In the genomic region with DNA sequence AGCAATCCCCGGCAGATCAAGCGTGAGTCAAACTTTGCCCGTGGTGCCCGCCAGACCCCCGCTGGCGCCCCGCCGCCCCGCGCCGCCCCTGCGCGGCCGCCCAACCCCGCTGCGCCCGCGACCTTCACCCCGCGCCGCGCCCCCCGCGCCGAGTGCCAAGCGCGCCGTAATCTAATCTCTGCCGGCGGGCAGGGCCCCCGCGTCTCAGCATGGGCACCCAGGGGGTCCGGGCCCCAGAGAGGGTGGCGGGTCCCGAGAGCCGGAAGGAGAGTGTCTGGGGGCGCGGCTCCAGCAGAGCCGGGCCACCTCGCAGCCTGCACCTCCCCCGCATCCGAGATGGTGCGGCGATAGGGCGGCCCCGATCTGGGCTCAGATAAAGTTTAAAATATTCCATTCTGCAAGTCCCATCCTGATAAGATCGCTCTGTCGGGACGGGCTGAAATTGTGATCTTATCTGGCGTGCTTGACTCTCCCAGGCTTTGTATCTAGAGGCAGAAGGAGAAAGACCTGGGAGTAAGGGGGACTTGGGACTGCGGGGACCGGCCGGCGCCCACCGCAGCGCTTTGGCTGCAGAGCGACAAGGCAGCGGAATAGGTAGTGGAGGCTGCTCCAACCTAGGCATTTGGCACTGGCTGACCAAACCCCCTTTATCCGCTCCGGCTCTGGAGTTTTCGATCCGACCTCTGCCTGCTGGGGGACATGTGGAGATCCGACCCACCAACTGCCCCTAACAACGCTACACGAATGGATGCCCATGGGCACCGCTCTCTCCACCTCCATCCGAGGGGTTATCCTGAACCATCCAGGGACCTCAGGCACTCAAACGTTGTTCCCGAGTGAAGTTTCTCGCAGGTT, we compare ENCODE assay signal across 9 mouse cellular contexts. TPM values are rescaled to one million over a fixed set of nuclear protein-coding genes. Genes with fewer than 3 reads are reported as not detected.
DNase-seq lines count a peak whose midpoint lies in the region; ATAC-seq and TF ChIP-seq lines count a peak whose summit lies in the region.
"Had no signal": no experiment of that assay in that cellular context is flagged by ENCODE, and none has a peak within 500 bp of the region (broad histone marks: within the 10 kb centered on the region; RNA-seq: fewer than 3 reads in every experiment).

No protein-coding gene starts in this region.

- no peak overlapping the region for H3K27ac ChIP-seq in forebrain, embryonic 13.5 days
- H3K27ac ChIP-seq in intestine, embryonic 16.5 days (ENCODE audit: low read length), result peak overlapping the region; percentile 87
- H3K27ac ChIP-seq in liver, postnatal 0 days (ENCODE audit: low read depth), result peak overlapping the region; percentile 93

- no peaks in the 10 kb centered on the region for H3K36me3 ChIP-seq in forebrain, embryonic 13.5 days (ENCODE audit: poor library complexity, severe bottlenecking)
- no peaks in the 10 kb centered on the region for H3K36me3 ChIP-seq in intestine, embryonic 16.5 days (ENCODE audit: control insufficient read depth, insufficient read depth, low read length)
- peaks cover 7% of the 10 kb centered on the region; the same call in 1 of the 2 replicates for H3K36me3 ChIP-seq in liver, postnatal 0 days (replicated peaks; ENCODE audit: insufficient read depth, low read length)

- peaks cover 42% of the 10 kb centered on the region for H3K27me3 ChIP-seq in forebrain, embryonic 13.5 days
- H3K27me3 ChIP-seq in intestine, embryonic 16.5 days (replicated peaks; ENCODE audit: control insufficient read depth, insufficient read depth, low read length), result no peaks in the 10 kb centered on the region
- no peaks in the 10 kb centered on the region for H3K27me3 ChIP-seq in liver, postnatal 0 days (ENCODE audit: insufficient read depth, low read length)
- H3K27me3 ChIP-seq: Patski had no signal

- no peak for TF ChIP-seq CTCF in liver, postnatal 0 days (IDR thresholded peaks at IDR 0.05; ENCODE audit: low read depth)

- peak overlapping the region; percentile 97 for H3K4me2 ChIP-seq in forebrain, embryonic 13.5 days
- peak overlapping the region; percentile 93 for H3K4me2 ChIP-seq in intestine, embryonic 16.5 days (ENCODE audit: low read depth, low read length)
- H3K4me2 ChIP-seq in liver, postnatal 0 days (ENCODE audit: low read depth, low read length), result peak overlapping the region; percentile 97

- peak overlapping the region; percentile 75 for H3K9ac ChIP-seq in forebrain, embryonic 13.5 days
- peak overlapping the region; percentile 87 for H3K9ac ChIP-seq in intestine, embryonic 16.5 days (ENCODE audit: low read depth, low read length)
- H3K9ac ChIP-seq in liver, postnatal 0 days (replicated peaks), result peak overlapping the region; percentile 92

- no peak for ATAC-seq in forebrain, embryonic 13.5 days
- ATAC-seq in intestine, embryonic 16.5 days, result no peak
- ATAC-seq in liver, postnatal 0 days, result no peak

- no peaks in the 10 kb centered on the region for H3K9me3 ChIP-seq in forebrain, embryonic 13.5 days (replicated peaks)
- H3K9me3 ChIP-seq in intestine, embryonic 16.5 days (ENCODE audit: control insufficient read depth, low read length), result no peaks in the 10 kb centered on the region
- H3K9me3 ChIP-seq in liver, postnatal 0 days (ENCODE audit: low read length), result no peaks in the 10 kb centered on the region

- DNase-seq in cerebellum, adult 11-12 months, result peak; percentile 69
- DNase-seq in cerebellum, postnatal 36 days, result no peak
- DNase-seq in adrenal gland, adult 2 months, result peak; percentile 60
- peak; percentile 57 for DNase-seq in liver, postnatal 0 days
- DNase-seq in retina, embryonic 14.5 days (ENCODE audit: low spot score), result peak; percentile 39
- DNase-seq in layer of hippocampus, postnatal 25 days (ENCODE audit: extremely low spot score in 1 of 2, low spot score in 1 of 2), result no peak

- WGBS in forebrain, embryonic 13.5 days, result under 1% methylated on average over 66 of the region's 70 CpGs
- under 1% methylated on average over 68 of the region's 70 CpGs for WGBS in intestine, embryonic 16.5 days
- WGBS in liver, postnatal 0 days (ENCODE audit: insufficient replicate concordance), result 1% methylated on average over 46 of the region's 70 CpGs

- peak overlapping the region; percentile 61 for H3K4me3 ChIP-seq in forebrain, embryonic 13.5 days
- peak overlapping the region; percentile 82 for H3K4me3 ChIP-seq in intestine, embryonic 16.5 days (ENCODE audit: low read length)
- peak overlapping the region; percentile 92 for H3K4me3 ChIP-seq in liver, postnatal 0 days (ENCODE audit: low read depth, low read length)

- TF ChIP-seq EP300 in liver, postnatal 0 days (IDR thresholded peaks at IDR 0.05; ENCODE audit: low read depth), result no peak

- peaks cover 42% of the 10 kb centered on the region for H3K4me1 ChIP-seq in forebrain, embryonic 13.5 days
- H3K4me1 ChIP-seq in intestine, embryonic 16.5 days (ENCODE audit: control insufficient read depth, insufficient read depth, low read length), result peaks cover 47% of the 10 kb centered on the region
- peaks cover 56% of the 10 kb centered on the region for H3K4me1 ChIP-seq in liver, postnatal 0 days (ENCODE audit: insufficient read depth)

RNA-seq across cellular contexts. Expression of gene Zfpm1, which starts 0.8 kb away (rescaled TPM):
- total RNA-seq in adrenal gland, adult 2 months (2021), result 10 to 100 TPM; 16.0 to 24.2 TPM
- 37.4 and 60.4 TPM in 2 replicates for polyA plus RNA-seq in adrenal gland, adult 2 months (2012; rRNA removed)
- polyA plus RNA-seq in forebrain, embryonic 13.5 days (2015; fragmentation: Nextera tagmentation; extraction: Ambion mirVana), result 0.48 and 0.49 TPM in 2 replicates
- 2.6 and 2.7 TPM in 2 replicates for polyA plus RNA-seq in intestine, embryonic 16.5 days (2015; fragmentation: Nextera tagmentation; extraction: Ambion mirVana)
- polyA plus RNA-seq in liver, postnatal 0 days (2015; fragmentation: Nextera tagmentation; extraction: Ambion mirVana), result 5.7 and 6.9 TPM in 2 replicates
- 10 to 100 TPM; 37.8 to 43.4 TPM for total RNA-seq in layer of hippocampus, postnatal 25 days (2021)

Comparison
In these comparisons a context has a peak if more than half of its experiments do, and no peak if none do; other contexts are left out.
1. DNase-seq: peak in cerebellum, adult 11-12 months (single experiment), adrenal gland, adult 2 months (single experiment), liver, postnatal 0 days (single experiment) and retina, embryonic 14.5 days (single experiment); none in cerebellum, postnatal 36 days (0 of 2) and layer of hippocampus, postnatal 25 days (0 of 2).
2. Peak in every context shown above with its lines, with median percentiles within 50 percentile points of each other: H3K4me2 ChIP-seq, H3K4me3 ChIP-seq and H3K9ac ChIP-seq.